Comparison of ENCODE assay signal across 16 mouse cellular contexts in genomic region chr2:12361310-12361709, GRCm38 (mm10).
"Had no signal": no experiment of that assay in that cellular context is flagged by ENCODE, and none has a peak within 500 bp of the region (broad histone marks: within the 10 kb centered on the region; RNA-seq: fewer than 3 reads in every experiment).

No protein-coding gene starts in this region.

- H3K4me2 ChIP-seq: neural tube, embryonic 13.5 days; neural tube, embryonic 15.5 days; stomach, embryonic 15.5 days had no signal

- H3K27me3 ChIP-seq: neural tube, embryonic 13.5 days; neural tube, embryonic 15.5 days; stomach, embryonic 15.5 days had no signal

- H3K27ac ChIP-seq: neural tube, embryonic 13.5 days; neural tube, embryonic 15.5 days; stomach, embryonic 15.5 days; stomach, postnatal 0 days had no signal

- H3K9ac ChIP-seq: neural tube, embryonic 13.5 days; neural tube, embryonic 15.5 days; stomach, embryonic 15.5 days had no signal

- DNase-seq: retina, postnatal 1 day; right cerebral cortex, adult 18-20 months; right cerebral cortex, postnatal 14 days; right cerebral cortex, postnatal 25 days; right cerebral cortex, postnatal 4 days; spleen, adult 18-20 months; thymus, adult 18-20 months; thymus, adult 2 months; thymus, postnatal 14 days; thymus, postnatal 25 days; thymus, postnatal 36 days; thymus, postnatal 4 days had no signal

- H3K9me3 ChIP-seq: neural tube, embryonic 13.5 days; neural tube, embryonic 15.5 days; stomach, embryonic 15.5 days had no signal

- H3K4me1 ChIP-seq: neural tube, embryonic 13.5 days; neural tube, embryonic 15.5 days; stomach, embryonic 15.5 days had no signal

- H3K4me3 ChIP-seq: neural tube, embryonic 13.5 days; neural tube, embryonic 15.5 days; stomach, embryonic 15.5 days had no signal
